Mouse (Mus musculus) right cerebral cortex, postnatal 10 days (tissue): ENCODE results near the gene Dnmbp.

Source experiments
- DNase-seq, 2 experiments: peaks; one replicate each; pipeline ENCODE4 v3.0.0; 2021; ENCODE audit warnings: low spot score in 2 of 2

Gene Dnmbp

DNA sequence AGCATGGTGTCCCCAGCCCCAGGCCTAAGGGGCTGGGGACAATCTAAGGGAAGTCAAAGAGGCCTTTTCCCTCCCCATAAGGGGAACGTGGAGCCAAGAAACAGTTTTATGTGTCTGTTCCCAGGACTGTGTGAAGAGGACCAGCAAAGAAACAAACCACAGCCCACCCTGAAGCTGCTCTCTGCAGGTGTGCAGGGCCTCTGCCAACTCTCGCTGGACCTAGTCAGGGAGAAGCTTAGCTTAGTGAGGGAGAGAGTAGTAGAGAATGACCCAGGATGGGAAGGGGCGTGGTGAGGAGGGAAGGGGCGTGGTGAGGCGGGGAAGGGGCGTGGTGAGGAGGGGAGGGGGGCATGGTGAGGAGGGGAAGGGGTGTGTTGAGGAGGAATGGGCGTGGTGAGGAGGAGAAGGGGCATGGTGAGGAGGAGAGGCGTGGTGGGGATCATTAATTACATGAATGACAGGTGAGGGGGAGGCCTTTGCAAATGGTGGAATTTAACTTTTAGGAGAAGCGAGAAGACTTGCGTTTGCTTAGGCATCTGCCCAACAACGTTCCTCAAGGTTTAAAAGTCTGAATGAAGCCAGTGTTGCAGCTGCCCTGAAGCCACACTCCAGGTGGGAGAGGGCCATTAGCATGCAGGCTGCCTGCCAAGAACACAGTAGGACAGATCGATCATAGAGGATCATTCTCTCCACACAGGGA is 9.3 kb upstream of the Dnmbp start:
- DNase-seq = no peak

DNA sequence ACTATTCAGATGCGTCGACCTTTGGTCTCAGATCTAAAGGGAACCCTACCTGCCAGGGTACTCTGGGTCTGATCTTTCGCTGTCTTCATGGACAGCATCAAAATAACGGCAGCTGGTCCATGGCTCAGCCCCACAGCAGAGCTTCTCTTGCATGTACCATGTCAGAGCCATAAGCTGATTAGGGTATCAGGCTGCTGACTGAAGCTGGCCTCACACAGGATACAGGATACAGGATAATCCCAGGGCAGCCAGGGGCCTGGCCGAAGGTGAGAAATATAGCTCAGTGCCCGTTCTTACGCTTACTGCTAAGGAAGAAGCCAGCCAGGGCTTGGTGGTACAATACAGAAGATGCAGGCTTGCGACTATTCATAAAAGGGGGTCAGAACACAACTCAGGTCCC is 4.6 kb upstream of the Dnmbp start:
- no peak for DNase-seq

DNA sequence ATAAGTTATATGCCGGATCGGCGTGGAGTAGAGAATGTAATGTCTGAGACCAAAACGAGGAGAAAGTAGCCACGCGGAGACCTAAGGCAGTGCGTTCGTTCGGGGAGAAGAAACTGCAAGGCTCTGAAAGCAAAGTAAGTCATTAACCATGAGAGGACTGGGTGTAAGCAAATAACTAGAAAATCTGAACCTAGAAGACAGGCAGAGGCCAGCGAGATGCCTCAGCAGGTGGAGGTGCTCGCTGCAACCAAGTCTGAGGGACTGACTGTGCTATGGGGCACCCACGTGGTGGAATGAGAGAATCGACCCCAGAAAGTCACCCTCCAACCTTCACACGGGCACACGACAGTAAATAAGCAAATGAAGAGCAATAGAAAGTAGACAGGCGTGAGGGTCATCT is 3.1 kb upstream of the Dnmbp start:
- no peak for DNase-seq

DNA sequence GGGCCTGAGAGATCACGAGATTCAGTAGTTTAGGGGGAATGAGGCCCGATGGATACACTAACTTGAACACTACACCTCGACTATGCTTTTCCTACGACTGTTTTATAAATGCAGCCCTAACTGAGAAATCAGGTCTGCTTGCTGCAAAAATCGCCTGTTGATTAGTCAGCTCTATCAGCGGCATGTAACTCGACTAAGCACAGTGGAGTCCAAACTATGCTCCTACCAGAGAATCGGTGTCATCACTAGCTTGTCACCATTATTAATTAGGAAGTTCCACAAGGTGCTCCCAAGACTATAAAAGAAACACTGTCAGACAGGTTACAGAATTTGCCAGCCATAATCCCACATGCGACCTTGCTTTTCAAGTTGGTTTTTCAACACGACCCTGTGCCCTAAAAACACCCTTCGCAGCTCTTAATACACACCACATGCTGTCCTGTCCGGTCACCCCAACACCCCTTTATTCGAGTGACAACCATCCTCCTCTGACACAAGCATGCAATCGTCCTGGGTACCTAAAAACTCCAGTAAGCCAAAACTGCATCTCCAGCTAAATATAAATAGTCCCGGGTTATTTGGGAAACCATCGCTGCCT is 721 bp downstream of the Dnmbp start:
- no peak for DNase-seq

DNA sequence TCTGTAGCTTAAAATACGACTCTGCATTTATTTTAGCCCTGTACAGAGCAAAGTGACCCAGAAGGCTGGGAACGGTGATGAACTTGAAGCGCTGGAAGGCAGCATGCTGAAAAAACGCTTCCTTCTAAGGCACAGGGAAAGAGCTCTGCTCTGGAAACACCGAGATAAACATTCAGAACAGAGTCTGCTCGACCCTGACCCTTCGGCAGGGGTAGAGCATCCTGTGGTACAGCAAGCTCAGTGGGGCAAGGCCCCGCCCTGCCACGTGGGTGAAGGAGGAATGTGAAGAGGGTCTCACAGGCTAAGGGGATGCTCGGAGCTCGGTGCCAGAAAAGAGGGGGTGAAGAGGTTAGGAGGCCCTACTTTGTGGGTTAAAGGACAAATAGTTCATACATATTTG is 1.6 kb downstream of the Dnmbp start:
- DNase-seq = no peak

DNA sequence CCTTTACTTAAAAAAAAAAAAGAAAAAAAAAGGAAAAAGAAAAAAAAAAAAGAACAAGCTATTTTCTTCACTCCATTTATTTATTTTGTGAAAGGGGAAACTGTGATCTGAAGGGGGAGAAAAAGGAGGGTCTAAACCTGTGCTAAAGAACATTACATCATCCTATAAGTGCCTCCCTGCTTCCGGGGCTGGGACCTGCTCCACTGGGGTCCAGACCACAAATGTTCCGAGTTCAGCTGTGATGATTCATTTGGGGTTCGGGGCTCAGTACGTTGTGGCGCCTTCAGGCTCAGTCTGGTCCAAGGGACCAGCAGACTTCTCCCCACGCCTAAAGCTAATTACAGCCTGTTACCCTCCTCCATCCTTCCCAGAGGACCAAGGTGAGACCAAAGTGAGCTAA is 9.1 kb downstream of the Dnmbp start:
- DNase-seq = no peak

DNA sequence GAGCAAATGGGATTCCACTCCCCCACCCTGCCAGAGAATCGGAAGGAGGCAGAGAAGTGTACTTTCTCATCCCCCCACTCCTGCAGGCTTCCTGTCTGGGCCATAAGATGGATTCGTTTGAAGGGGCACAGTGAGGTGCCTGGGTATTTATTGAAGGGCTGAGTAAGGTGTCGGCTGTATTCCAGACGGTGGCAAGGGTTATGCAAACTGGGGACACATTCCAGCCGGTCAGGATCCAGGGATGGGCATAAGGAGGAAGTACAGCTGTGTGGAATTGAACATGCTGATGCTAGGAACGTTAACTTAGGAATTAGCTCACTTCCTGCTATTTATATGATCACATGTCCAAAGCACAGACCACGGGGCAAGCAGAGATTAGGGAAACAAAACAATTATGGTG is 9.6 kb downstream of the Dnmbp start:
- no peak for DNase-seq

DNA sequence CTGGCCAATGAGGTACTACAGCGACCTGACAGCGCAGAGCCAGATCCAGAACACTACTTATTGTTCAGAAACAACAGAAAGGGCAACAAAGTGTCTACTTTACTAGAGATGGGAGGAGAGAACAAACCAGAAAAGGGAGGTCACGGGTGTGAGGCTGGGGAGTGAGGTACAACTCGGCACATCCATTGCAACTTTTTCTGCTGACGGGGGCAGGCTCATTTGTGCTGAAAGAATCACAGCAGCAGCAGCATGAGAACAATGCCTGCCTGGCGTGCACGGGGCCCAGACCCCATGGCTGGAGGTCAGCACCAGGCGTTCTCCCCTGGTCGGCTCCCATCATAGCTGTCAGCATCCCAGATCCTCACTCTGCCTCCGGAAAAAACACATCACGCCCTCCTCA is 10.1 kb downstream of the Dnmbp start:
- no peak for DNase-seq

DNA sequence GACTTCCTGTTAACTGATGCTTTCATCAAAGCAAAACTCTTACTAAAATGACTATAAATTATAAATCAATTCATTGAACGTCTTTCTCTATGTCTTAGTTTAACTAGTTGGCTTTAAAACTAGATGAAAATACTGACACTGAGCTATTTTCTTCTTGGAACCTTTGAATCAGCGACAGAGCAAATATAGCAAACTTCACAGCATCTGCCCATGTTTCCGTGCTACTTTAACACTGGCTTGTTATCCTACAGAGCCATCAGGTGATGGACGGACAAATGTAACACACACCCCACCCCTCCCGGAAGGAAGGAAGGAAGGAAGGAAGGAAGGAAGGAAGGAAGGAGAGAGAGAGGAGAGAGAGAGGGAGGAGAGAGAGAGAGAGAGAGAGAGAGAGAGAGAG is 12.0 kb downstream of the Dnmbp start:
- no peak for DNase-seq

DNA sequence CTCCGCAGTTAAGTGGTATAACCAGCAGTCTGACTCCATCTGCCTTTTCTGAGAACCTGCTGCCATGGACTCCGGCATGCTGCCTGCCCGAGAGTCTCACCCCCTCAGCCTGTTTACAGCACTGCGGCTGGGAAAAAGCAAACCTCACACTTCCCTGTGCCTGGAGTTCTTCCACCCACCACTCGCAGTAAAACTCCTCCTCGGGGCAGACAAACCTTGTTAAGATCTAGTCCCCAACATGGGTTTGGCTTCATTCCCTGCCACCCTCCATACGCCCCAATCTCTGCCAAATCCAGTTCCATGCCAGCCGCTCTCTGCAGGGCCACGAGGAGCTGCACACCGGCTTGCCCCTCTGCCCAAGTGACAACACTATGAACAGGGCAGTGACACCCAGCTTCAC is 12.9 kb downstream of the Dnmbp start:
- peak; percentile 41 to 49 for DNase-seq

DNA sequence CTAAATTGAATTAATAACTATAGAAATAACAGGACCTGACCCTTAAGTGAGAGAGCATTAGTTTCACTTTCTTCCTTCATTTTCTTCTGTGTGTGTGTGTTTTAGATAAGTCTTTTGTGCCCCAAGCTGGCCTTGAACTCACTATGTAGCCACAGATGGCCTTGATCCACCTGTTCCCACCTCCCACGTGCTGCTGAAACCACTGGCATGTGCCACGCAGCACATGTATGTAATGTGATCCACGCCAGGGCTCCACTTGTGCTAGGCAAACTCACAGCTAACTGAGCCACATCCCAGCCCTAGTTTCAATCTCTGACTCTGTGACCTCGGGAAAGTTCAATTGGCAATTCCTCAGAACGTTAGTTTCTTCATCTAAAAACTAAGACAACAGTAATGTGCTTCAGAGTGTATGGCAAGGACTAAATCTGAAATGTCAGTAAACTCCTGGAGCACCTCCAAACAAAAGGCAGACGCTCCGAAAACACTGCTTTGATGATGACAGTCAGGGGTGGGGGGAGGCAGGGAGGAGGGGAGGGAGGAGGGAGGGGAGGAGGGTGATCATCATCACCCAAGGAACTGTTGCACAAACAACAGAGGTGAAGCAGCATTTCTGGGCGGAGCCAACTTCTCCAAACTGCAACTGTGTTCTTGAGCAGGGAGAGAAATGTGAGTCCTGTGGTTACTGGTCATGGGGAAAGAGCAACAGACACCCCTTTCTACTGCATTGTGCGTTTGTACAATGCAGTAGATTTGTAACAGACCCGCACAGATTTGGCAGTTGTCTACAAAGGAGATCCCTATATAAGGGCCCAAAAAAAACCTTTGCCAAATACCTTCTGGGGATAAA is 13.6 kb downstream of the Dnmbp start:
- no peak for DNase-seq

DNA sequence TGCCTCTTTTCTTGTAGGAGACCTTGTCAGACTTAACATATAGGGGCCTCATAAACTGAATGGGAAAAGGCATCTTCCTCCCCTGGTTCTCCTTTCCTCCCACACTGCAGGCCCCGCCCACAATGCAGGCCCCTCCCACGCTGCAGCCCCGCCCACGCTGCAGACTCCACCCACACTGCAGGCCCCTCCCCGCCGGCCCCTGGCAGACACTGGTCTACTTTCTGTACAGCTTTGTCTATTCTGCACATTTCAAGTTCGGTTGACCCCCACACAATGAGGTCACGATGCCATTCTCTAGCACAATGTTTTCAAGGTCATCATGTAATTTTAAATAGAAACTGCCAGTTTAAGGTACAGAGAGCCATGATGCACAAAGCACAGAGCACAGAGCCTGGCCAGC is 15.6 kb downstream of the Dnmbp start:
- DNase-seq = no peak

DNA sequence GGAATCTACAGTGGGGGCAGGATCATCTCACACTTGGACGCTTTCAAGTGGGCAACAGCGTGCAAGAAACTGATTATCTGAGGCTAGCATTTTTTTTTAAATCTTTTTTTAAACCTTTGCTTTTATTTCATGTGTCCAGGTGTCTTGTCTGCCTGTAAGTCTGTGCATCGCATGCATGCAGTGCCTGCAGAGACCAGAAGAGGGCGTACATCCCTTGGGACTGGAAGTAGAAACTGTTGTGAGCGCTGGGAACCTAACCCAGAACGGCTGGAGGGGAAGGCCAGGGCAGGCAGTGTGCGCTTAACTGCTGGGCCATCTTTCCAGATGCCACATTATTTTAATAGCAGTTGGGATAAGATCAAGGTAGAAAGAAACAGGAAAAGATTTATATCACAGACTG is 17.0 kb downstream of the Dnmbp start:
- no peak for DNase-seq

DNA sequence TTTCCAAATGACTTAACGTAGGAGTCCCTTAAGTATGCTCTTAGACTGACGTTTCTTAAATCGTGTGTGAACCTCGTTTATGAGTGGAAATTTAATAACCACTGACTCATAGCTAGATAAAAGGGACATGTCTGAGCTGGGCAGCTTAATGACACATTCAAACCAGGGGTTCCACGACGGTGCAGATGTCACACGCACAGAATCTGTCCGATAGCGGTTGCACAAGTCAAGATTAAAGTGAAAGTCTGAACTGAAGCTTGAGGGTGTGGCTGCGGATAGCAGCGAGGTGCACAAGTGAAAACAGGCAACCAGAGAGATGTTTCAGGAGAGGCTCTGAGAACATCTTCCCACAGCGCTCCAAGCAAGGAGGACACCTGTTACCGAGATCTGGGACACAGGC is 18.6 kb downstream of the Dnmbp start:
- peak in 1 of 2 experiments; percentile 19 for DNase-seq

DNA sequence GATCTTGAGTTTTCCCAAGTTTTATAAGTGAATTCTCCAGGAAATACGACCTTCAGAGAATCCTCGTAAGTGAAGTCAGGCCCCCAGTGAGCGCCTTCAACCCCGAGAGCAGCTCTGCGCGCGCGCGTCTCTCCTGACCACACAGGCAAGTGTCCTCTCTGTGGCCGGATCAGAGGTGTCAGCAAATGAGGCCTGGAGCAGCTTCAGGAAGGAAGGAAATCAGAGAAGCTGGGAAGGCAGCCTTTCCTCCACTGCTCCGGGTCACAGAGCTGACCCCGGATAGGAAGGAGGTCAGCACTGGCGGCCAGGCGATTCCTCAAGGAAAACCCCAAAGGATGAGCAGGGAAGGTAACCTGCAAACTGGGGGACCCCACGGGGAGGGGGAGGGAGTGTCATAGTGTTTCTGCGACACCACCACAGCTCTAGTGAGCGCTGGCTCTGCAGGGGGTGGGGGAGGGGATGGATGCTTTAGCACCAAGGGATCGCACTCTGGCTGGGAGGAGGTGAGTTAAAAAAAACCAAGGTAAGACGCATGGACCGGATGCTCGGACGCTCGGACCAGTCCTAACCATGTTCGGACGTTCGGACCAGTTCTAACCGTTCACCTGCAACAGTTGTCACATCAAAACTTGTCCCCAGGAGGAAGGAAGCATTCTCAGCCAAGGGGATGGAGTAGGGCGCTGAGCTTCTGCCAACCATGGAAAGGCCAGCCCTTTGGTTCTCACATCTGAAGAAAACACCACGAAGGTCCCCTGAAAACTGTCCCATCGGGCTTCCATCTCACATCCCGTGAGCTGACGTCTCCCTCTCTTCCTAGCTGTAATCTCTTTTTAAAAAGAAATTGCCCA is 19.3 kb downstream of the Dnmbp start:
- DNase-seq = peak in 1 of 2 experiments; percentile 23

DNA sequence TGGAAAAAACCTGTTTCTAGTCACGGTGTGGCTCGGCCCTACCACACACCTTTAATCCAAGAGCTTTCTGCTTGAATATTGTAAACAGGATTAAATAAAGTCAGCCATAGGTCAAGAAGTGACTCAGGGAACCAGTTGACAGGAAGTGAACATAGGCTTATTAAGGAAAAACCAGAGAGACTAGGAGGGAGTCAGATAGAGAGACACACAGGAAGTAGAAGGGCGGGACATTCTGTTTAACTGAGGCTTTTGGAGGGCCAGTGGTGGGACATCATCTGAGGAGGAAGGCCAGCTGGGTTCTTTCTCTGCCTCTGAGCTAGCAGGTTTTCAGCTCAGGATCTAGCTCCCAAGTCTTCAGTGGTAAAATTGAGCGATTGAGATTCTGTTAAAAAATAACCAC is 20.1 kb downstream of the Dnmbp start:
- no peak for DNase-seq

DNA sequence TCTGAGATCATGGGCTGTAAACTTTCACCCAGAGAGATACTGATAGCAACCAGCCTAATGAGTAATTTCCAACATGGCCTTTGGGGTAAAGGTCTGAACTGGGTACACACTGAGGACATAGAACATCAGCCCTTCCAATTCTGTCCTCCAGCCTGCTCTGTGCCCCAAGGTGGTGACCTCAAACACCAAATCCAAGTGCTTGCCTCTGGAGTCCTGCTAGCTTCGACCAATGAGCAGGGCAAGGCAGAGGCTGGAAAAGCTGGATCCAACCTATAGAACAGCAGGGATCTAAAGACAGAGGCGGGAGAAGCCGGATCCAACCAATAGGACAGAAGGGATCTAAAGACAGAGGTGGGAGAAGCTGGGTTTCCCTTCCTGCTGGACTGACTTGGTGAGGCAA is 21.2 kb downstream of the Dnmbp start:
- DNase-seq = no peak

DNA sequence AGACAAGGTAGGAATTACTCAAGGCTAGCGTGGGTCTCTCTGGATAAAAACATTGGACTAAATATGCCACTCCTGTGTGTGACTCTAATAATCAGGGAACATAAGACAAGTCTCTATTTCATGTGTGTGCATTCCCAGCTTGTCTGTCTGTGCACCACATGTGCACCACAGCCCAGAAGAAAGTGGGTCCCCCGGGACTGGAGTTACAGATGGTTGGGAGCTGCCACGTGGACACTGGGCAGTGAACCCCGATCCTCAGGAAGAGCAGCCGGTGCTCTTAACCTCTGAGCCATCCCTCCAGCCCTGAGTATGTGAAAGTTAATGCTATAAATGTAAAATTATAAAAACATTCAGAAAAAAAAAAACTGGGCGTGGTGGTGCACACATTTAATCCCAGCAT is 22.2 kb downstream of the Dnmbp start:
- DNase-seq = no peak

DNA sequence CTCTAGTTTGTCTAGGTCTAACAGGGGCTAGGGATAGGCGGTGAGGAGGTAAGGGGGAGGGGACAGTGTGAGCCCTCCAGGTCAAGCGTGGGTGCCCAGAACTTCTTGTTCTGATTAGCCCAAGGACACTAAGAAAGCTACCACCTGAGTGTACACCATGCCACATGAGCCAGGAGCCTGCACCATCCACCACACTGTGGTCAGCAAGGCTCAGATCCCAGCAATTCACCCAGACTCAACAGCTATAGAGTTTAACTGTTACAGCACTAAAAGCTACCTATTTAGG is 22.6 kb downstream of the Dnmbp start:
- no peak for DNase-seq

DNA sequence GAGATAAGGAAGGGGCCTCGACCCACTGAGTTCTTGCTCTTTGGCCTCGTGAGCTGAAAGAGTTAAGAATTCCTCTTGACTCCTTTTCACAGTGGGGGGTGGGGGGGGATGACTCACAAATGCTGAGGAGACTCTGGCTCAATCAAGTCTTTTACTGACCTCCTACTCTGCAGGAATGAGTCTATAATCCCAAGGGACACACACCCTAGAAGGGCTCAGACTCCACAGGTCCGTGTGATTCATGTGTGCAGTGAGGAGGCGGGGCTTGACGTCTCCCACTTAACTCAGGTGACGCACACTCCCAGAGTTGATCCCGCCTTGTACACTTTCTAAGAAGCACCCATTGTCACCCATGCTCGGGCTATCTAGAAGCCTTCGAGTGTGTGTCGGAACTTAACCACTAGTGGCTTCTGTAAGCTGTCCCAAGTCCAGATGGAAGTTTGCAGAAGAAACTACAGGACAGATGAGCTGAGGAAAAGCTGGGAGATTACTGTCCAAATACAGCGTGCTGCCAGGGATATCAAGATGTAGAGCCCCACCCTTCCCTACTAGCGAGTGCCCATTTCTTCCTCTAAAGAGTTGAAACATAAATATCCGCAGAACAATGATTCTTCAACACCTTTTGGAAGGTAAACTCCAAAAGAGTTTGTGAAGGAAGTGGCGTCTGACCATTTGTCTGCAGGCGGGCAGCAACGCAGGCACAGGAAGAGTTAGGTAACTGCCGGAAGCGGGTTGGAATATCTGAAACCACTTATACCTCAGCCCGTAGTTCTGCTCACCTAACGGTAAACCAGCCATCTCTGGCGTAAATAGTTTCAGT is 23.2 kb downstream of the Dnmbp start:
- DNase-seq = no peak

DNA sequence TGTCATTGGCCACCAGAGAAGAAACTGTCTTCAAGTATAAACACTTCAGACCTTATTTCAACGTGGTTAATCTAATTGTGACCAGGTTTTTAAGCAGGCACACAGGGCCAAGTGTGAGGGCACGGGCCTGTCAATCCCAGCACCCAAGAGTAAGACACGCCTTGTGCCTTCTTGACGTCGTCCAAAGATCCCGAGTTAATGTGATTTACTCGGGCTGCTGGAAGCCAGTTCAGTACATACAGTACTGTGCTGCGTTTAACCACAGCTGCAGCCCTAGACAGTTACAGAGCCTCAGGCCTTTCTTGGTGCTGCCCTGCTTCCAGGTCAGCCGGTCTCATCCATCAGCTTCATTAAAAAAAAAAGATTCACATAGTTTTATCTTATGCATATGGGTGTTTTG is 24.6 kb downstream of the Dnmbp start:
- no peak for DNase-seq

DNA sequence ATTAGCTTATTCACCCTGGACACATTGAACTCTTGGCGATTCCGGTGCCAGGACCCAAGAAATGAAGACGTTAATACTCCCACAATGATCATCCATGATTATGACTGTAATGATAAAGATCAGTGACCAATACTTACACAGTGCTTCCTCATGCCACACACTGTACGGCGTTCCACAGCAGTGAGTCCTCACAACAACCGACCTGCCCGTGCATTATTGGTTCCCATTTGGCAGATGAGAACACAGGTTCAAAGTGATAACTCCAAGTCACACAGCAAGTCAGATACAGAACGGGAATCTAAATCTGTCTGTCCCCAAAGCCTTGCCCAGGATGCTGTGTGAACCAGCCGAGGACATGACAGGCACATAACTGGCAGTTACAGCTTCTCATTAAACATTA is 25.0 kb downstream of the Dnmbp start:
- no peak for DNase-seq
